Comparison of ENCODE assay signal across 7 mouse cellular contexts in genomic region chr11:119935457-119935856, GRCm38 (mm10). TPM values are rescaled to one million over a fixed set of nuclear protein-coding genes. Genes with fewer than 3 reads are reported as not detected.
A peak's percentile ranks its signal among the peaks of the same experiment; 100 is the strongest.
DNase-seq lines count a peak whose midpoint lies in the region; ATAC-seq and TF ChIP-seq lines count a peak whose summit lies in the region.

No protein-coding gene starts in this region.

- 0 out of 2 replicates have a peak, but pooled peaks have one; percentile 7 for ATAC-seq in forebrain, embryonic 11.5 days (replicated peaks; ENCODE audit: low FRiP score)
- no peak for ATAC-seq in midbrain, embryonic 11.5 days (ENCODE audit: low FRiP score)

- H3K4me2 ChIP-seq in forebrain, embryonic 11.5 days (ENCODE audit: low read depth, low read length, severe bottlenecking), result no peak overlapping the region
- H3K4me2 ChIP-seq in midbrain, embryonic 11.5 days, result no peak overlapping the region

- DNase-seq in urinary bladder, adult 18-20 months (ENCODE audit: low spot score in 2 of 2), result peak; percentile 48 to 72
- no peak for DNase-seq in urinary bladder, postnatal 10 days (ENCODE audit: low spot score)
- DNase-seq in forebrain, embryonic 11.5 days (ENCODE audit: low spot score), result peak; percentile 81
- peak; percentile 88 for DNase-seq in kidney, postnatal 10 days
- peak; percentile 93 for DNase-seq in midbrain, embryonic 11.5 days (ENCODE audit: low spot score, missing footprints)
- peak; percentile 49 to 70 for DNase-seq in spleen, postnatal 36 days (ENCODE audit: low spot score in 2 of 2)

- no peak overlapping the region for H3K27ac ChIP-seq in bone marrow, adult 2 months (ENCODE audit: control insufficient read depth, insufficient read depth, low read depth, low read length, poor library complexity)
- H3K27ac ChIP-seq in forebrain, embryonic 11.5 days (ENCODE audit: low read depth, low read length), result no peak overlapping the region
- H3K27ac ChIP-seq in midbrain, embryonic 11.5 days (ENCODE audit: low read depth, low read length), result no peak overlapping the region

- peak; percentile 81 for TF ChIP-seq CTCF in bone marrow, adult 2 months (IDR thresholded peaks at IDR 0.05; ENCODE audit: control insufficient read depth, insufficient read depth, low read length)

- TF ChIP-seq POLR2A in bone marrow, adult 2 months (IDR thresholded peaks at IDR 0.05; ENCODE audit: borderline replicate concordance, control insufficient read depth, low read depth, low read length), result no peak

- no peak overlapping the region for H3K4me3 ChIP-seq in bone marrow, adult 2 months (replicated peaks; ENCODE audit: control insufficient read depth, low read depth, low read length)
- H3K4me3 ChIP-seq in forebrain, embryonic 11.5 days (ENCODE audit: low read depth, low read length), result no peak overlapping the region
- no peak overlapping the region for H3K4me3 ChIP-seq in midbrain, embryonic 11.5 days (ENCODE audit: low read depth, low read length)

- no peaks in the 10 kb centered on the region for H3K36me3 ChIP-seq in forebrain, embryonic 11.5 days (ENCODE audit: control insufficient read depth, insufficient read depth, low read length)
- H3K36me3 ChIP-seq in midbrain, embryonic 11.5 days (ENCODE audit: control insufficient read depth, insufficient read depth, low read length), result no peaks in the 10 kb centered on the region

- H3K4me1 ChIP-seq in bone marrow, adult 2 months (ENCODE audit: control insufficient read depth, insufficient read depth, low read length), result peaks cover 2% of the 10 kb centered on the region; the same call in 1 of the 2 replicates
- peaks cover 6% of the 10 kb centered on the region; the same call in 1 of the 2 replicates for H3K4me1 ChIP-seq in forebrain, embryonic 11.5 days (replicated peaks; ENCODE audit: control insufficient read depth, insufficient read depth, low read length)
- H3K4me1 ChIP-seq in midbrain, embryonic 11.5 days (ENCODE audit: control insufficient read depth, insufficient read depth, low read length), result no peaks in the 10 kb centered on the region

- H3K9ac ChIP-seq in forebrain, embryonic 11.5 days (ENCODE audit: low read length), result no peak overlapping the region
- no peak overlapping the region for H3K9ac ChIP-seq in midbrain, embryonic 11.5 days (ENCODE audit: low read length)

- 68% methylated on average over 6 of the region's 6 CpGs for WGBS in bone marrow, adult 2 months
- 24% methylated on average over 6 of the region's 6 CpGs for WGBS in forebrain, embryonic 11.5 days
- WGBS in midbrain, embryonic 11.5 days, result 25% methylated on average over 6 of the region's 6 CpGs

- H3K27me3 ChIP-seq in forebrain, embryonic 11.5 days (ENCODE audit: control insufficient read depth, insufficient read depth, low read length), result no peaks in the 10 kb centered on the region
- H3K27me3 ChIP-seq in midbrain, embryonic 11.5 days (ENCODE audit: control insufficient read depth, insufficient read depth, low read length), result no peaks in the 10 kb centered on the region

- H3K9me3 ChIP-seq in forebrain, embryonic 11.5 days (ENCODE audit: control insufficient read depth, low read length), result peaks cover 3% of the 10 kb centered on the region; the same call in 1 of the 2 replicates
- no peaks in the 10 kb centered on the region for H3K9me3 ChIP-seq in midbrain, embryonic 11.5 days (ENCODE audit: control insufficient read depth, low read length)

RNA-seq across cellular contexts. Expression of gene Baiap2, which starts 7.1 kb away (rescaled TPM):
- polyA plus RNA-seq in bone marrow, adult 2 months (2011; ENCODE audit: insufficient read depth, insufficient read length, low replicate concordance, missing spikeins), result 5.7 and 7.9 TPM in 2 replicates
- polyA plus RNA-seq in forebrain, embryonic 11.5 days (2014; fragmentation: Nextera tagmentation; extraction: Ambion mirVana), result 10.4 and 12.1 TPM in 2 replicates
- polyA plus RNA-seq in midbrain, embryonic 11.5 days (2014; fragmentation: Nextera tagmentation; extraction: Ambion mirVana), result 9.0 and 9.8 TPM in 2 replicates

RNA-seq across cellular contexts. Expression of gene Chmp6, which starts 22.2 kb away (rescaled TPM):
- polyA plus RNA-seq in bone marrow, adult 2 months (2011; ENCODE audit: insufficient read depth, insufficient read length, low replicate concordance, missing spikeins), result 16.1 and 18.5 TPM in 2 replicates
- polyA plus RNA-seq in forebrain, embryonic 11.5 days (2014; fragmentation: Nextera tagmentation; extraction: Ambion mirVana), result 104 and 107 TPM in 2 replicates
- 85.4 and 91.8 TPM in 2 replicates for polyA plus RNA-seq in midbrain, embryonic 11.5 days (2014; fragmentation: Nextera tagmentation; extraction: Ambion mirVana)
